Mouse (Mus musculus): ENCODE data around the gene Snta1. TPM values are rescaled to one million over a fixed set of nuclear protein-coding genes. Genes with fewer than 3 reads are reported as not detected.
"Not testable (repeated sequence)": the region's sequence is repeated elsewhere in the genome, so short reads cannot be mapped to it uniquely, and the experiment has no call there.

Gene Snta1
- polyA plus RNA-seq, 1 experiment from 2014 or later, result 4.4 TPM

- Histone ChIP-seq H3K27ac (ENCODE audit: low read depth, low read length) (no peak overlapping the region), H3K27me3 (ENCODE audit: control insufficient read depth, insufficient read depth, low read length) (no peaks in the 10 kb centered on the region), H3K4me2 (ENCODE audit: low read depth, low read length) (no peak overlapping the region), H3K4me3 (ENCODE audit: low read depth, low read length) (no peak overlapping the region), H3K4me1 (ENCODE audit: control insufficient read depth, insufficient read depth, low read length) (0 out of 2 replicates have a peak, but pooled peaks cover 4% of the 10 kb centered on the region), H3K9ac (replicated peaks; ENCODE audit: low read depth, low read length) (no peak overlapping the region), H3K9me3 (ENCODE audit: control insufficient read depth, low read length) (no peaks in the 10 kb centered on the region), H3K36me3 (ENCODE audit: control insufficient read depth, insufficient read depth, low read length) (peaks cover 9% of the 10 kb centered on the region; the same call in 1 of the 2 replicates)
- 94% methylated on average over 1 of the region's 1 CpGs for WGBS
- ATAC-seq (ENCODE audit: low read depth), result no peak
Observed at GRCm38 (mm10) chr2:154367510-154367909, 40.4 kb downstream of the Snta1 start.

GRCm38 (mm10) chr2:154354000-154354425 is 53.9 kb downstream of the Snta1 start:
- 0 out of 2 replicates have a peak overlapping the region, but pooled peaks have one; percentile 34 for H3K9ac ChIP-seq (replicated peaks; ENCODE audit: low read depth, low read length)
- WGBS, result 84% methylated on average over 14 of the region's 19 CpGs
- H3K27ac ChIP-seq (ENCODE audit: low read depth, low read length), result not testable (repeated sequence)

GRCm38 (mm10) chr2:154348152-154348551 is 59.7 kb downstream of the Snta1 start:
- peaks cover 19% of the 10 kb centered on the region; the same call in 1 of the 2 replicates for H3K36me3 ChIP-seq (ENCODE audit: control insufficient read depth, insufficient read depth, low read length)
- ATAC-seq (ENCODE audit: low read depth), result no peak
- 98% methylated on average over 3 of the region's 3 CpGs for WGBS

More at GRCm38 (mm10) chr2:154354000-154354425, 53.9 kb downstream of the Snta1 start:
- ATAC-seq (ENCODE audit: low read depth); H3K36me3 ChIP-seq (ENCODE audit: control insufficient read depth, insufficient read depth, low read length); H3K9me3 ChIP-seq (ENCODE audit: control insufficient read depth, low read length); H3K4me1 ChIP-seq (ENCODE audit: control insufficient read depth, insufficient read depth, low read length); H3K27me3 ChIP-seq (ENCODE audit: control insufficient read depth, insufficient read depth, low read length): not testable (repeated sequence)
- Histone ChIP-seq H3K4me2 (ENCODE audit: low read depth, low read length) (peak overlapping the region; percentile 32; the same call in 1 of the 2 replicates), H3K4me3 (ENCODE audit: low read depth, low read length) (peak overlapping the region; percentile 17; the same call in 1 of the 2 replicates)

GRCm38 (mm10) chr2:154339356-154339755 is 68.5 kb downstream of the Snta1 start:
- H3K36me3 ChIP-seq (ENCODE audit: control insufficient read depth, insufficient read depth, low read length), result peaks cover 5% of the 10 kb centered on the region; the same call in 1 of the 2 replicates
- no peaks in the 10 kb centered on the region for H3K4me1 ChIP-seq (ENCODE audit: control insufficient read depth, insufficient read depth, low read length)
- no peak overlapping the region for H3K9ac ChIP-seq (replicated peaks; ENCODE audit: low read depth, low read length)
- H3K27ac ChIP-seq (ENCODE audit: low read depth, low read length), result no peak overlapping the region
- no peak overlapping the region for H3K4me2 ChIP-seq (ENCODE audit: low read depth, low read length)
- no peak for ATAC-seq (ENCODE audit: low read depth)
- H3K9me3 ChIP-seq (ENCODE audit: control insufficient read depth, low read length), result no peaks in the 10 kb centered on the region
- no peak overlapping the region for H3K4me3 ChIP-seq (ENCODE audit: low read depth, low read length)
- WGBS, result 71% methylated on average over 2 of the region's 2 CpGs
- no peaks in the 10 kb centered on the region for H3K27me3 ChIP-seq (ENCODE audit: control insufficient read depth, insufficient read depth, low read length)

More at GRCm38 (mm10) chr2:154348152-154348551, 59.7 kb downstream of the Snta1 start:
- no peak overlapping the region for H3K27ac ChIP-seq (ENCODE audit: low read depth, low read length)
- no peak overlapping the region for H3K9ac ChIP-seq (replicated peaks; ENCODE audit: low read depth, low read length)
- H3K27me3 ChIP-seq (ENCODE audit: control insufficient read depth, insufficient read depth, low read length), result no peaks in the 10 kb centered on the region
- no peaks in the 10 kb centered on the region for H3K4me1 ChIP-seq (ENCODE audit: control insufficient read depth, insufficient read depth, low read length)
- H3K9me3 ChIP-seq (ENCODE audit: control insufficient read depth, low read length), result no peaks in the 10 kb centered on the region
- H3K4me3 ChIP-seq (ENCODE audit: low read depth, low read length), result no peak overlapping the region
- H3K4me2 ChIP-seq (ENCODE audit: low read depth, low read length), result no peak overlapping the region

GRCm38 (mm10) chr2:154338161-154338560 is 69.7 kb downstream of the Snta1 start:
- ATAC-seq (ENCODE audit: low read depth), result no peak

GRCm38 (mm10) chr2:154335572-154335971 is 72.3 kb downstream of the Snta1 start:
- H3K27ac ChIP-seq (ENCODE audit: low read depth, low read length), result no peak overlapping the region
- no peak overlapping the region for H3K4me2 ChIP-seq (ENCODE audit: low read depth, low read length)
- ATAC-seq (ENCODE audit: low read depth), result no peak
- no peak overlapping the region for H3K4me3 ChIP-seq (ENCODE audit: low read depth, low read length)
- WGBS, result 84% methylated on average over 4 of the region's 4 CpGs
- no peaks in the 10 kb centered on the region; the same call in 1 of the 2 replicates for H3K36me3 ChIP-seq (ENCODE audit: control insufficient read depth, insufficient read depth, low read length)
- H3K27me3 ChIP-seq (ENCODE audit: control insufficient read depth, insufficient read depth, low read length), result no peaks in the 10 kb centered on the region
- no peaks in the 10 kb centered on the region for H3K4me1 ChIP-seq (ENCODE audit: control insufficient read depth, insufficient read depth, low read length)
- no peak overlapping the region for H3K9ac ChIP-seq (replicated peaks; ENCODE audit: low read depth, low read length)
- H3K9me3 ChIP-seq (ENCODE audit: control insufficient read depth, low read length), result no peaks in the 10 kb centered on the region

More at GRCm38 (mm10) chr2:154338161-154338560, 69.7 kb downstream of the Snta1 start:
- Histone ChIP-seq H3K4me3 (ENCODE audit: low read depth, low read length) (no peak overlapping the region), H3K27me3 (ENCODE audit: control insufficient read depth, insufficient read depth, low read length) (no peaks in the 10 kb centered on the region), H3K9ac (replicated peaks; ENCODE audit: low read depth, low read length) (no peak overlapping the region), H3K9me3 (ENCODE audit: control insufficient read depth, low read length) (no peaks in the 10 kb centered on the region), H3K4me2 (ENCODE audit: low read depth, low read length) (no peak overlapping the region), H3K4me1 (ENCODE audit: control insufficient read depth, insufficient read depth, low read length) (no peaks in the 10 kb centered on the region), H3K27ac (ENCODE audit: low read depth, low read length) (no peak overlapping the region), H3K36me3 (ENCODE audit: control insufficient read depth, insufficient read depth, low read length) (peaks cover 5% of the 10 kb centered on the region; the same call in 1 of the 2 replicates)
- 96% methylated on average over 1 of the region's 1 CpGs for WGBS

- ATAC-seq (ENCODE audit: low read depth), result no peak
- no peak overlapping the region for H3K27ac ChIP-seq (ENCODE audit: low read depth, low read length)
Observed at GRCm38 (mm10) chr2:154326852-154327251, 81.0 kb downstream of the Snta1 start.

More at GRCm38 (mm10) chr2:154326852-154327251, 81.0 kb downstream of the Snta1 start:
- Histone ChIP-seq H3K9ac (replicated peaks; ENCODE audit: low read depth, low read length) (no peak overlapping the region), H3K27me3 (ENCODE audit: control insufficient read depth, insufficient read depth, low read length) (no peaks in the 10 kb centered on the region), H3K4me1 (ENCODE audit: control insufficient read depth, insufficient read depth, low read length) (no peaks in the 10 kb centered on the region), H3K4me3 (ENCODE audit: low read depth, low read length) (no peak overlapping the region), H3K36me3 (ENCODE audit: control insufficient read depth, insufficient read depth, low read length) (no peaks in the 10 kb centered on the region), H3K9me3 (ENCODE audit: control insufficient read depth, low read length) (no peaks in the 10 kb centered on the region), H3K4me2 (ENCODE audit: low read depth, low read length) (no peak overlapping the region)
- WGBS, result 87% methylated on average over 3 of the region's 3 CpGs

Other genes starting within 250 kb of the Snta1 start
- gene Bpifa5, start 245.5 kb downstream of the Snta1 start, polyA plus RNA-seq (2014; fragmentation: Nextera tagmentation; extraction: Ambion mirVana), result not detected in 2 replicates
- gene Bpifb1, start 217.3 kb downstream of the Snta1 start, polyA plus RNA-seq (2014; fragmentation: Nextera tagmentation; extraction: Ambion mirVana), result not detected in 2 replicates
- 0.24 TPM in 1 of 2 replicates, not detected in the other for gene Bpifb5, start 184.4 kb downstream of the Snta1 start, polyA plus RNA-seq (2014; fragmentation: Nextera tagmentation; extraction: Ambion mirVana)
- not detected in 2 replicates for gene Bpifb9a, start 150.2 kb downstream of the Snta1 start, polyA plus RNA-seq (2014; fragmentation: Nextera tagmentation; extraction: Ambion mirVana)
- gene Bpifb9b, start 100.9 kb downstream of the Snta1 start, polyA plus RNA-seq (2014; fragmentation: Nextera tagmentation; extraction: Ambion mirVana), result not detected in 2 replicates
- gene Cdk5rap1, start 35.1 kb downstream of the Snta1 start, polyA plus RNA-seq (2014; fragmentation: Nextera tagmentation; extraction: Ambion mirVana), result 7.1 and 10.5 TPM in 2 replicates
- gene Cbfa2t2, start 28.4 kb upstream of the Snta1 start, polyA plus RNA-seq (2014; fragmentation: Nextera tagmentation; extraction: Ambion mirVana), result 48.8 and 51.2 TPM in 2 replicates
- 1.6 and 1.9 TPM in 2 replicates for gene 1700003F12Rik, start 139.0 kb upstream of the Snta1 start, polyA plus RNA-seq (2014; fragmentation: Nextera tagmentation; extraction: Ambion mirVana)
- gene Actl10, start 143.7 kb upstream of the Snta1 start, polyA plus RNA-seq (2014; fragmentation: Nextera tagmentation; extraction: Ambion mirVana), result 0.30 and 0.62 TPM in 2 replicates
- 11.5 and 16.8 TPM in 2 replicates for gene Necab3, start 150.8 kb upstream of the Snta1 start, polyA plus RNA-seq (2014; fragmentation: Nextera tagmentation; extraction: Ambion mirVana)
- 0.92 and 1.8 TPM in 2 replicates for gene E2f1, start 161.8 kb upstream of the Snta1 start, polyA plus RNA-seq (2014; fragmentation: Nextera tagmentation; extraction: Ambion mirVana)
- gene Pxmp4, start 195.6 kb upstream of the Snta1 start, polyA plus RNA-seq (2014; fragmentation: Nextera tagmentation; extraction: Ambion mirVana), result 16.0 and 17.5 TPM in 2 replicates
- gene Zfp341, start 205.2 kb upstream of the Snta1 start, polyA plus RNA-seq (2014; fragmentation: Nextera tagmentation; extraction: Ambion mirVana), result 2.0 and 2.1 TPM in 2 replicates
- gene 4930519P11Rik, start 205.3 kb upstream of the Snta1 start, polyA plus RNA-seq (2014; fragmentation: Nextera tagmentation; extraction: Ambion mirVana), result 0.92 TPM in 1 of 2 replicates, not detected in the other
- 15.5 and 16.6 TPM in 2 replicates for gene Chmp4b, start 243.6 kb upstream of the Snta1 start, polyA plus RNA-seq (2014; fragmentation: Nextera tagmentation; extraction: Ambion mirVana)